Mouse (Mus musculus) adrenal gland (tissue): ENCODE measurements around the gene Cd47.

Experiments
- intact Hi-C: fragments of 180-260 bp; cut with DNase I; formaldehyde crosslinking; loops from one replicate; pipeline ENCODE4 v1.15.1; 2025

Gene Cd47

GRCm38 (mm10) chr16:49941031-49941430 lies 140.7 kb downstream of the Cd47 start:
- intact Hi-C loops = loop anchor here (5.0 kb wide), 1 partner anchor 66 kb away; no protein-coding TSS in a partner anchor

DNA sequence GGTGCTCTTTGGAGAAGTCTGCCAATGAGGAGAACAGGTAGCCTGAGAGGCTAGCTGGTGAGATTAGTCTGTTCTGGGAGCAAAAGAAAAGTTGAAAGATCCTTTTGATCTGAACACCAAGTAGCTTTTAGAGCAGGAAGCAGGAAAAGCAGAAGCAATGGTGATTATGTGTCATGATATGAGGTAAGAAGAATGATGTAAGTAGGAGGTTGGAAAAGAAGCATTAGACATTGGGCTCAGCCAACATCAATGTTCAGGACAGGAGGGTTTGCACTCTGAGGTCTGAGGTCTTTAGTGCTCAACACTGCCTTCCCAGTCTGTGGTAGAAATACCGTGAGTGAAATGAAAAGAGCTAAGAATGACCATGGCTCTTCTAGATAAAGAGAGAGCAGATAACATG lies 143.4 kb downstream of the Cd47 start:
- intact Hi-C loops = loop anchor here (5.0 kb wide), 1 partner anchor 64 kb away; no protein-coding TSS in a partner anchor

GRCm38 (mm10) chr16:49945084-49945483 lies 144.8 kb downstream of the Cd47 start:
- intact Hi-C loops = loop anchor here (5.0 kb wide), 1 partner anchor 38 kb away; no protein-coding TSS in a partner anchor

DNA sequence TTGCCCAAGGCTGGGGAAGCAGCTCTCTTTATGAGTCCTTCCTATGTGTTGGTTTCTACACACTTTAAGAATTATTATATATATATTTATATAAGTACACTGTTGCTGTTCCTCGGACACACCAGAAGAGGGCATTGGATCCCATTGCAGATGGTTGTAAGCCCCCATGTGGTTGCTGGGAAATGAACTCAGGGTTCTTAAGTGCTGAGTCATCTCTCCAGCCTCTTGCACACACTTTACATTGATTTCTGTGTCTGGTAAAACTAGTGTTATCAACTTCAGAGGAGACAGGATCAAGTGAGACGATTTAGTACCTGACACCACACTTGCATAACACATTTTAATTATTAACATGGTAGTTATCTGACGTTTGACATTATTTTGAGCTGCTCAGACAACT lies 146.7 kb downstream of the Cd47 start:
- intact Hi-C loops = loop anchor here (5.0 kb wide), 1 partner anchor 40 kb away; no protein-coding TSS in a partner anchor

GRCm38 (mm10) chr16:49947610-49948009 lies 147.3 kb downstream of the Cd47 start:
- intact Hi-C loops = loop anchor here (5.0 kb wide), 1 partner anchor 40 kb away; no protein-coding TSS in a partner anchor

GRCm38 (mm10) chr16:49948287-49948686 lies 148.0 kb downstream of the Cd47 start:
- intact Hi-C loops = loop anchor here (5.0 kb wide), 1 partner anchor 41 kb away; no protein-coding TSS in a partner anchor

DNA sequence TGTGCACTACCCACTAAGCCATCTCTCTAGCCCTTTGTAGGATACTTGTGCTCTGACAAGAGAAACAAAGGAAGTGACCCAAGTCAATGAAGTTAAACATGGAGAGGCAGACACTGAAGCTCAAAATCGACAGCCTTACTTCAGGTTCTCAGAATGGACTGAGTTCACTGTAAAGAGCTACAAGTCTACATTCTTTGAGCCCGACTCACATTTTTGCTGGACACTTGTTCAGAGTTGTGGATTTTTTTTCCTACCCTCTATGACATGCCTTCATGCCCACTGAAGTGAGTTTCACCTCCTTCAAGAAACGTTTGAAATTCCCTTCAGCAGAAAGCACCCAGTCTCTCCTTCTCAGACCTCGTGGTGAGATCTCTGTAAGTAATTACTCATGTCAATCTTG lies 148.9 kb downstream of the Cd47 start:
- intact Hi-C loops = loop anchor here (5.0 kb wide), 1 partner anchor 42 kb away; no protein-coding TSS in a partner anchor

DNA sequence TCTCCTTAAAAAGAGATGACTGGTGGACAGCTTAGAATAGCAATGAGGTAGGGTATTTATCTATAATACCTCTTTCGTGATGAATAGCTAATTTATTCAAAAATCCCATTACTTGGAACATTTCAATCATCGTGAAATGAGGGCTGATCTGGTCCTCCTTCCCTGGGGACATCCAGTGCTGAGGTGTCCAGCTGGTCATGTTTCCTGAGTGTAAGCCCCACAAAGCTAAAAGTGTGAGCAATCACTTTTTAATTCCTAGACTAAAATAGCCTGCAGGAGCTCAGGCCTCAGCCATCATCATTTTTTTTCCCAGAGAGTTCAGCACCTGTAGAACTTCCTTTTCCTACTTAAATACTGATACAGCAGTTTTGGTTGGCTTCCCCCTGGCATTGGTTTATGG lies 150.0 kb downstream of the Cd47 start:
- intact Hi-C loops = loop anchor here (10.0 kb wide), 1 partner anchor 96 kb away; no protein-coding TSS in a partner anchor

DNA sequence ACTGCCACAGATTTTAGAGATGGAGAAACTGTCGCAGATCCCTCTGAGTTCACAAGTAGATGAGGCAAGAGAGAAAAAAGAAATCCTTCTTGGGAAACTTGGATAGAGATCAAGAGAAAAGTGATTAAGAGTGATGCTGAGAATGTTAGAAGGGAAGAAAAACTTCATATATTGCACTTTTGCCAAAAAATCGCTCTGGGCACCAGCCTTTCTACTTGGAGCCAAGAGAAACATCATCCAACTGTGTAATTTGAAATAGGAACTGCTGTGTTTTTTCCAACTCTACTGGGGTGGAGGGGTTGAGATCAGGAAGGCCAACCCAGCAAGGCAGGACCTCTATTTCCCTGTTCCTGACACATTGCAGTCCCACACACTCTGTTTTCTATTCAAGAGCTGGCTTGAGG lies 151.0 kb downstream of the Cd47 start:
- intact Hi-C loops = loop anchor here (10.0 kb wide), 1 partner anchor 96 kb away; no protein-coding TSS in a partner anchor

GRCm38 (mm10) chr16:49951925-49952523 lies 151.7 kb downstream of the Cd47 start:
- intact Hi-C loops = loop anchor here (10.0 kb wide), 1 partner anchor 97 kb away; no protein-coding TSS in a partner anchor

- intact Hi-C loops = loop anchor here (10.0 kb wide), 1 partner anchor 99 kb away; no protein-coding TSS in a partner anchor
Measured at GRCm38 (mm10) chr16:49953817-49954216, 153.5 kb downstream of the Cd47 start.

DNA sequence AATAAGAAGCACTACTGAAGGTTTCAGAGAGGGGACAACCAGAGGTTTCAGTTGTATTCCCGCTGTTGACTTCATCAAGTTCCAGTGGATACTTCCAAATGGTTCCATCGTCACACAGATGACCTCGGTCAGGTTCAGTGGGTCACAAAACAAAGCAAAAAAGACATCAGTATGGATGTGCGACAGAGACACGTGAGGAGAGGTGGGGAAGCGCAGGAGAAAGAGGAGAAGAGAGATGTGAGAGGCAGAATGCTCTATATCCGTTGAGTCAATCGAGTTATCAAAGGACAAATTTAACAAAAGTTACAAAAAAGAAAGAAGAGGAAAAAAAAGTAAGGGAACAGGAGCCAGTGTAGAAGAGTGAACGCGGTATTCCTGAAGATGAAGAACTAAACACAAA lies 154.6 kb downstream of the Cd47 start:
- intact Hi-C loops = loop anchor here (10.0 kb wide), 1 partner anchor 100 kb away; no protein-coding TSS in a partner anchor

DNA sequence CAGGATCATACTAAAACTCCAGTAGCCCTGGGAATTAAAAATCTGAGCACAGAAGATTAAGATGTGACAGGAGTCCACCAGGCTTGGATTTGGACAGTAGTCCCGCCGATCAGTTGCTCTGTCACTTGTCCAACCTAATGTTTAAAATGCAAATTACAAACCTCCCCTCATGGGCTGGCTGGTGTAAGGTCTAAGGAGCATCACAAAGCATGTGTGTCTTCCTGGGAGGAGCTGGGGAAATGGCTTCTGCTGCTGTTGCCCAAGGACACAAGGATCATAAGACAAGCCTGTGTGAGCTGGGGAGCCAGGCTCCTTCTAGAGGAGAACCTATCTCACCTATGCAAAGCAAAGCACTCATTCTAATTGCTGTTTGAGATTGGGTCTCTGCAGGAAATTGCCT lies 155.0 kb downstream of the Cd47 start:
- intact Hi-C loops = loop anchor here (10.0 kb wide), 1 partner anchor 101 kb away; no protein-coding TSS in a partner anchor

GRCm38 (mm10) chr16:49955952-49956351 lies 155.6 kb downstream of the Cd47 start:
- intact Hi-C loops = loop anchor here (10.0 kb wide), 1 partner anchor 101 kb away; no protein-coding TSS in a partner anchor

GRCm38 (mm10) chr16:49956531-49957302 lies 156.4 kb downstream of the Cd47 start:
- intact Hi-C loops = loop anchor here (10.0 kb wide), 1 partner anchor 102 kb away; no protein-coding TSS in a partner anchor

- intact Hi-C loops = loop anchor here (10.0 kb wide), 1 partner anchor 104 kb away; no protein-coding TSS in a partner anchor
Measured at GRCm38 (mm10) chr16:49958900-49959436, 158.6 kb downstream of the Cd47 start.

DNA sequence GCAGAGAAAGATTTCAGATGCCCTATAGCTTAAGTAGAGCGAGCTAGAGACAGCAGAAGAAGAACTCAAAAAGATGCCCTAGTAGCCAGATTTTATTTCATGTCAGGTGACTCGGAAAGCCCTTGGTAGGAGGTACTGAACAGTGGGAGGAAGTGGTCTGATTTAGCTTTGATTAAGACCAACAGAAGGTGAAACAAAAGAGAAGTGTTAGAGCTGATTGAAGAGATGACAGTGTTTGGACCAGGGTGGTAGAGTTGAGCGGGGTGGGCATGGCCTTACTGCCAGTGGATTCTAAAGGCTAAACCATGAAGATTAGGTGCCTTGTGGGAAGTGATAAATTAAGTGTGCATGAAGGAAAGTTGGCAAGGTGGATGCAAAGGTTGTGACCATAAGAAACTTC lies 162.0 kb downstream of the Cd47 start:
- intact Hi-C loops = no loop called here

DNA sequence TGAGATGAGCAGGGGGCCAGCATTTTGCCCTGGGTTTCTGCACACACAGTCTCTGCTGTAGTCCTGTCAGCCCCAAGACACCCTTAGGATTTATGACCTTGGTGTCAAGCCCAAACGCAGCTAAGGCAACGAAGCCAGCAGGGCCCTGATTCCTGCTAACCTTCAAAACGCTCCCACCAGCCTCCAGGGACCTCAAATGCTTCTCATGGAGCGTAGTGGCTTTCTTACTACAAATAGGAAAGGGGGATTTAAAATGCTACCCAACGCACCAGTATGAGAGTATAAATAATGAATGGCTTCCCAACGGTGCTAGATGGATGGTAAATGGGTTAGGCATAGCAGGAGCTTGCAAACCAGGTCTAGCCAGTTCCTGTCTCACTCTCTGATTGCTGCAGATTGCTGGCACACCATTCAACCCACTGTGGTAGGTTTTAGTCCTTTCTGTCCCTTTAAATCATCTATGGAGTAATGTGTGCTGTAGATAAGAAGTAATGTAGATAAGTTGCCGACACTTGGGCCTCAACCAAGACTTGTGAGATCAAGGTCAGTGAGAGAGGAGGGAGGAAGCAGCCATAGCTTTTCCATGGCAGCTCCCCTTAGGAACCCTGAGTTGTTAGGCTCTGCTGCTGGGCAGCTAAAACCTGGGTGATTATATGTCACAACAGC lies 164.1 kb downstream of the Cd47 start:
- intact Hi-C loops = no loop called here
